Mouse (Mus musculus): ENCODE results near the gene Slc20a1.

Gene Slc20a1

GRCm38 (mm10) chr2:129253631-129253970 lies 55.0 kb downstream of the Slc20a1 start:
- no peak for DNase-seq (ENCODE audit: low read depth)

- no peak for DNase-seq (ENCODE audit: low read depth)
Observed at GRCm38 (mm10) chr2:129254076-129254475, 55.5 kb downstream of the Slc20a1 start.

DNA sequence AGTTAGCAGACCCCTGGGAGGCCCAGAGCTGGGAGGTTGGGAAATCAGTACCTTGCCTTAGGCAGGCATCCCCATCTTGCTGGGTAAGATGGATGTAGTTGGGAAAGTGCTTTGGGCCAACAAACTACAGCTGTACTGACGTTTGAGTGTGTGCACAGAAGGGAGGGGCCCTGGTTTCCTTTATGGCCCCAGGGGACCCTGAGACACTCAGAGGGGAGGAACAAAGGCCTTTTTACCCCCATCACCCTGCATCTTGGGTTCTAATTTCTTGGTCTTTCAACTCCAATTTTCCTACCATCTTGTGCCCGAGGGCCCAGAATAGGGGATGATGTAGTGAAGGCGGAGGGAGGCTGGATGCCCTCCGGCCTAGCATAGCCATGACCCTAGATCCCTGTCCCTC lies 57.4 kb downstream of the Slc20a1 start:
- no peak for DNase-seq (ENCODE audit: low read depth)

- no peak for DNase-seq (ENCODE audit: low read depth)
Observed at GRCm38 (mm10) chr2:129258056-129258455, 59.5 kb downstream of the Slc20a1 start.

GRCm38 (mm10) chr2:129258475-129259211 lies 60.1 kb downstream of the Slc20a1 start:
- DNase-seq (ENCODE audit: low read depth), result peak; percentile 90

GRCm38 (mm10) chr2:129260646-129261045 lies 62.1 kb downstream of the Slc20a1 start:
- no peak for DNase-seq (ENCODE audit: low read depth)

Data from 416B (cell line).